Mouse (Mus musculus) forebrain, embryonic 10.5 days (tissue): ENCODE data around the gene Il5. TPM values are rescaled to one million over a fixed set of nuclear protein-coding genes. Genes with fewer than 3 reads are reported as not detected.
A peak's percentile ranks its signal among the peaks of the same experiment; 100 is the strongest.

ENCODE experiments used
- DNase-seq: peaks from one replicate; pipeline ENCODE4 v3.0.0-alpha.2; 2017; ENCODE audit warnings: low spot score; ENCODE audit errors: extremely low spot score
- H3K27ac ChIP-seq: fragments of 300-500 bp; sonication (generic); 2 replicates; pipeline ENCODE4 v1.5.1; 2016; ENCODE audit warnings: mild to moderate bottlenecking
- H3K27me3 ChIP-seq: fragments of 300-500 bp; sonication (generic); 2 replicates; pipeline ENCODE4 v1.6.1; 2016; ENCODE audit warnings: mild to moderate bottlenecking; ENCODE audit not compliant: poor library complexity, severe bottlenecking
- H3K36me3 ChIP-seq: fragments of 300-500 bp; sonication (generic); replicated peaks from 2 replicates; pipeline ENCODE4 v1.6.1; 2016; ENCODE audit warnings: mild to moderate bottlenecking, moderate library complexity
- H3K4me1 ChIP-seq: fragments of 300-500 bp; sonication (generic); 2 replicates; pipeline ENCODE4 v1.6.1; 2016
- H3K4me3 ChIP-seq: fragments of 300-500 bp; sonication (generic); 2 replicates; pipeline ENCODE4 v1.5.1; 2016; ENCODE audit warnings: mild to moderate bottlenecking, moderate library complexity
- H3K9me3 ChIP-seq: fragments of 300-500 bp; sonication (generic); 2 replicates; pipeline ENCODE4 v1.6.1; 2016; ENCODE audit warnings: mild to moderate bottlenecking, moderate library complexity
- WGBS: fragments of 180-500 bp; shearing (Covaris S2); methylation state at CpG from one replicate; pipeline ENCODE4 v1.1.7; 2016; 5-methylcytosine and 5-hydroxymethylcytosine counted together
- polyA plus RNA-seq: library from polyadenylated mRNA; unstranded; fragments of >200 nt; fragmentation: Nextera tagmentation; extraction: Ambion mirVana; gene quantifications from 2 replicates; pipeline ENCODE4 v1.2.1, GENCODE M21; 2016

Il5 gene
- polyA plus RNA-seq, 1 experiment from 2014 or later, result 0.11 TPM

DNA sequence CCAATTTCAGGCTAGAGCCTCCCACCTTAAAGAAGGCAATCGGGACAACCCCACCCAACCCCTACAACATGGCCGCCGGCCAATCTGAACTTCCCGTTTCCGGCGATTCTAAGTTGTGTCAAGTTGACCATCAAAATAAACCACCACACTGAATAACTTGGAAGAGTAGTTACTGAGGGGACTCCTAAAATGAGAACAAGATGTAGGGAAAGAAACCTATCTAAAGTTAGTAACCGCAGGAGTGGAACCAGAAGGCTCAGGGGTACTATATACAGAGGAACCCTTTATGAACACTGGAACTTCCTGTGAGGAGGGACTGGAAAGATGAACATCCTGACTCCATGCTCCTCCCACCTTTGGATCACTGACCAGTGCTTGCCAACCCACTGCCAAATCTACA lies 10.9 kb downstream of the Il5 start:
- WGBS, result 95% methylated on average over 7 of the region's 7 CpGs
- Histone ChIP-seq H3K4me3 (no peak overlapping the region), H3K9me3 (no peaks in the 10 kb centered on the region), H3K27ac (no peak overlapping the region), H3K4me1 (no peaks in the 10 kb centered on the region), H3K27me3 (no peaks in the 10 kb centered on the region), H3K36me3 (no peaks in the 10 kb centered on the region)
- no peak for DNase-seq

- no peaks in the 10 kb centered on the region for H3K9me3 ChIP-seq
- 93% methylated on average over 8 of the region's 8 CpGs for WGBS
- DNase-seq, result no peak
- no peaks in the 10 kb centered on the region for H3K27me3 ChIP-seq
- H3K4me1 ChIP-seq, result no peaks in the 10 kb centered on the region
- H3K27ac ChIP-seq, result no peak overlapping the region
- H3K4me3 ChIP-seq, result no peak overlapping the region
- H3K36me3 ChIP-seq, result no peaks in the 10 kb centered on the region
These were observed 11.7 kb downstream of the Il5 start for GRCm38 (mm10) chr11:53732244-53732643.

GRCm38 (mm10) chr11:53733824-53734223 lies 13.2 kb downstream of the Il5 start:
- no peaks in the 10 kb centered on the region for H3K4me1 ChIP-seq
- no peak overlapping the region for H3K4me3 ChIP-seq
- no peaks in the 10 kb centered on the region for H3K27me3 ChIP-seq
- no peaks in the 10 kb centered on the region for H3K9me3 ChIP-seq
- no peak overlapping the region for H3K27ac ChIP-seq
- DNase-seq, result no peak
- 88% methylated on average over 7 of the region's 7 CpGs for WGBS
- no peaks in the 10 kb centered on the region for H3K36me3 ChIP-seq

DNA sequence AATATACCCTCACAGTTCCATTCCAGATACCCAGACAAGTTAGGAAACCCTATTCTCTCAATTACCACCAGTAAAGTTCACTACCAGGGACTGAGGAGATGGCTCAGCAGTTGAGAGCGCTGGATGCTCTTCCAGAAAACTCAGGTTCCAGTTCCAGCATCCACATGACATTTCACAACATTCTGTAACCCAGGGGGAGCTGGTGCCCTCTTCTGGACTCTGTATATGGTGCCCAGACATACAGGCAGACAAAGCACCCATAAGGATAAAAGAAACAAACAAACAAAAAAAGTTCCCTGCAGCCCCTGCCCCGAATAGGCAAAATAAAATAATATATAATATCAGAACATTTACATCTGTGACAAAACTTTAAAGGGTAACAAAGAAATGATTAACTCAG lies 13.8 kb downstream of the Il5 start:
- Histone ChIP-seq H3K36me3 (no peaks in the 10 kb centered on the region), H3K27me3 (no peaks in the 10 kb centered on the region), H3K9me3 (no peaks in the 10 kb centered on the region), H3K4me3 (no peak overlapping the region), H3K27ac (no peak overlapping the region), H3K4me1 (no peaks in the 10 kb centered on the region)
- DNase-seq, result no peak
- WGBS, result 80% methylated on average over 2 of the region's 2 CpGs

DNA sequence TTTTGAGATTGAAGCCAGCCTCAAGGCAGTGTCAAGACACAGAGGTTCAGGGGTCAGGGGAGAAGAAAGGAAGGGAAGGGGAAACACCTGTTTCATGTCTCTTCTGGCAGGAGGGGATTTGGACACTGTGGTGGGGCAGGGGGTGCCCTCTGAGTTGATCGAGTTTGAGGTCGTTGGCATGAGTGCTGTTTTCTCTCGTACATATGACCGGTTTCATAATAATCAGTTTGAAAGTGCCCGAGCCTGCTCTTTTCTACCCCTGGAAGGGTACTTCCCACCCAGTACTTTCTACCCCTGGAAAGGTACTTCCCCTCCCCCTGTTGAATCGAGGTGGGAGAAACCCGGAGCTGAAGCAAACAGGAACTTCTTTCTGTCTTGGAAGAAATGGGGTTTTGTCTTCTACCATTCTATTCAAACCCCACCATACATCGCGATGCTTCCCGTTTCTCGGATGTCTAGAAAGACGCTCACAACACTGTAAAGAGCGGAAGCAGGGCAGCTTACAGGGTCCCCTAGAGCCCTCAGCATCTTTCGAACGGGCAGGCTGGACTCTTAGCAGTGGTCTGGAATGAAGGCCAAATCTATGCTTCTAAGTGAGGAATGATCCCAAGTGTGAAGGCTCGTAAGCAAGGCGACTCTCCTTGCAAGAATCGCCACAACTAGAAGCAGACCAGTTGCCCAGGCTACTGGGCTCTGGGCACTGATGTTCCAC lies 14.5 kb downstream of the Il5 start:
- H3K27me3 ChIP-seq, result no peaks in the 10 kb centered on the region
- WGBS, result 75% methylated on average over 18 of the region's 18 CpGs
- H3K27ac ChIP-seq, result no peak overlapping the region
- no peaks in the 10 kb centered on the region for H3K4me1 ChIP-seq
- no peaks in the 10 kb centered on the region for H3K9me3 ChIP-seq
- H3K4me3 ChIP-seq, result no peak overlapping the region
- no peaks in the 10 kb centered on the region for H3K36me3 ChIP-seq
- no peak for DNase-seq

GRCm38 (mm10) chr11:53735682-53736245 lies 15.2 kb downstream of the Il5 start:
- Histone ChIP-seq H3K27ac (peak overlapping the region; percentile 27; the same call in 1 of the 2 replicates), H3K27me3 (no peaks in the 10 kb centered on the region), H3K9me3 (no peaks in the 10 kb centered on the region), H3K36me3 (no peaks in the 10 kb centered on the region), H3K4me1 (no peaks in the 10 kb centered on the region), H3K4me3 (peak overlapping the region; percentile 30)
- peak; percentile 74 for DNase-seq
- 33% methylated on average over 17 of the region's 17 CpGs for WGBS

GRCm38 (mm10) chr11:53736771-53737572 lies 16.4 kb downstream of the Il5 start:
- Histone ChIP-seq H3K4me1 (no peaks in the 10 kb centered on the region), H3K36me3 (no peaks in the 10 kb centered on the region), H3K9me3 (no peaks in the 10 kb centered on the region), H3K27me3 (no peaks in the 10 kb centered on the region), H3K4me3 (no peak overlapping the region), H3K27ac (no peak overlapping the region)
- DNase-seq, result peak; percentile 77
- 47% methylated on average over 14 of the region's 14 CpGs for WGBS

DNA sequence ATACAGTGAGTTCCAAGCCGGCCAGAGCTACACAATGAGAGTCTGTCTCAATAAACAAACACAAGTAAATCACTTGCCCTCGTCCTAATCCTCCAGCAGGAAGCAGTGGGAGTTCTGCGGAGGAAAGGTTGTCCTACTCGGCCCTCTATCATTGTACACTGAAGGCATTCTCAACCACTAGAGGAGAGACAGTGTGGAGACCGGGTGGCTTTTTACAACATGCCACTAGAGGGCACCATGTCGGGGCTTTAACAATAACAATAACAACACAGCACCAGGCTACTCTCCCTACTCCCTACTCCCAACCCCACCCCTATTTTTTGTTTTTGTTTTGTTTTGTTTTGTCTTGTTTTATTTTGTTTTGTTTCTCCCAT lies 17.0 kb downstream of the Il5 start:
- no peak overlapping the region for H3K27ac ChIP-seq
- H3K36me3 ChIP-seq, result no peaks in the 10 kb centered on the region
- H3K4me3 ChIP-seq, result no peak overlapping the region
- DNase-seq, result no peak
- 43% methylated on average over 6 of the region's 6 CpGs for WGBS
- H3K4me1 ChIP-seq, result peaks cover 5% of the 10 kb centered on the region
- no peaks in the 10 kb centered on the region for H3K9me3 ChIP-seq
- H3K27me3 ChIP-seq, result no peaks in the 10 kb centered on the region

- Histone ChIP-seq H3K27me3 (no peaks in the 10 kb centered on the region), H3K27ac (no peak overlapping the region), H3K36me3 (no peaks in the 10 kb centered on the region), H3K4me3 (no peak overlapping the region), H3K4me1 (peaks cover 17% of the 10 kb centered on the region), H3K9me3 (no peaks in the 10 kb centered on the region)
- 6% methylated on average over 5 of the region's 5 CpGs for WGBS
- DNase-seq, result no peak
These were observed 21.8 kb downstream of the Il5 start for GRCm38 (mm10) chr11:53742353-53742752.

- no peaks in the 10 kb centered on the region for H3K27me3 ChIP-seq
- H3K27ac ChIP-seq, result no peak overlapping the region
- H3K36me3 ChIP-seq, result no peaks in the 10 kb centered on the region
- H3K9me3 ChIP-seq, result no peaks in the 10 kb centered on the region
- H3K4me3 ChIP-seq, result no peak overlapping the region
- H3K4me1 ChIP-seq, result peaks cover 21% of the 10 kb centered on the region
- WGBS, result 89% methylated on average over 2 of the region's 2 CpGs
- no peak for DNase-seq
These were observed 24.7 kb downstream of the Il5 start for GRCm38 (mm10) chr11:53745260-53745659.

GRCm38 (mm10) chr11:53747985-53748384 lies 27.4 kb downstream of the Il5 start:
- 94% methylated on average over 9 of the region's 9 CpGs for WGBS
- no peaks in the 10 kb centered on the region for H3K9me3 ChIP-seq
- DNase-seq, result no peak
- no peaks in the 10 kb centered on the region for H3K27me3 ChIP-seq
- no peak overlapping the region for H3K27ac ChIP-seq
- peaks cover 15% of the 10 kb centered on the region for H3K4me1 ChIP-seq
- no peak overlapping the region for H3K4me3 ChIP-seq
- H3K36me3 ChIP-seq, result no peaks in the 10 kb centered on the region

DNA sequence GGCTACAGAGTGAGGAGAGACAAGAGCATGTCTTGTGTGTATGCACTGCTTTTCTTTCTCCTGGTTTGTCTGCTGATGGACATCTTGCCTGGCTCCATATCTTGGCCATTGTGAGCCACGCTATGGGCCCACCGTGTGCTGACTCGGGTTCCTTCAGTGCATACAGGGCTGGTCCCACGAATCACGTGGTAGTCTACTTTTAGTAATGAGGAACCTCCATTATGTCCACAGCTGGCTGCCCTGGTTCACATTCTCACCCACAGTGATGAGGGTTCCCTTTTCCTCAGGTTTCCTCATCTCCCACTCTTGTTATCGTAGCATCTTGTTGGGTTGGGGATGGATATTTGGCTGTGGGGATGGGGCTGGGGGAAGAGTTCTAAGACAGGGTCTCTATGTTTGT lies 28.0 kb downstream of the Il5 start:
- DNase-seq, result no peak
- no peaks in the 10 kb centered on the region for H3K9me3 ChIP-seq
- no peaks in the 10 kb centered on the region for H3K36me3 ChIP-seq
- WGBS, result 94% methylated on average over 6 of the region's 6 CpGs
- peaks cover 12% of the 10 kb centered on the region for H3K4me1 ChIP-seq
- H3K27ac ChIP-seq, result no peak overlapping the region
- no peak overlapping the region for H3K4me3 ChIP-seq
- H3K27me3 ChIP-seq, result no peaks in the 10 kb centered on the region

DNA sequence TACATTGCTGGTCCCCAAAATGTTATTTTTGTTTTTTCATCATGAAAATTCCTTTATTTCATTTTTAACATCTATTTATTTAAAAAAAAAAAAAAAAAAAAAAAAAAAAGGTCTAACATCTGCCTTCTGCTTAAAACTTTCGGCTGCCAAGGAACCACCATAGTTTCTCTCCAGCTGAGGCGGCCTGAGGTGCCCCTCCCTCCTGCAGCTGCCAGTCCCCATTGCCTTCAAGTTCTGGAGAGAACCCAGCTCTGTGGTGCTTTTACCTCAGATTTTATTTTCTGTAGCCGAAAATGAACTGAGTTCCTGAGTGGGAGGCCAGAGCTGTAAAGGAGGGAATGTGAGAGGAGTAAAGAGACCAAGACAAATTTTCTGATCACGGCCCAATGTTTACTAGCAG lies 28.7 kb downstream of the Il5 start:
- Histone ChIP-seq H3K36me3 (no peaks in the 10 kb centered on the region), H3K27me3 (no peaks in the 10 kb centered on the region), H3K27ac (no peak overlapping the region), H3K9me3 (no peaks in the 10 kb centered on the region), H3K4me1 (peaks cover 10% of the 10 kb centered on the region), H3K4me3 (no peak overlapping the region)
- DNase-seq, result no peak
- WGBS, result 75% methylated on average over 4 of the region's 4 CpGs
